Mouse (Mus musculus) spleen, adult 10 weeks (tissue): Measurements from ENCODE around the gene Ripply2. TPM values are rescaled to one million over a fixed set of nuclear protein-coding genes. Genes with fewer than 3 reads are reported as not detected.

Source experiments
- polyA plus RNA-seq: library from polyadenylated mRNA; stranded (reverse); fragments of 350-450 nt; fragmentation: Illumina TruSeq; extraction: RNeasy Lipid Tissue Mini Kit (QIAGEN cat#74804); gene quantifications from one replicate; pipeline ENCODE4 v1.2.3, GENCODE M21; 2015; ENCODE audit warnings: low replicate concordance; ENCODE audit not compliant: insufficient read depth

Ripply2 gene
- not detected for polyA plus RNA-seq

DNA sequence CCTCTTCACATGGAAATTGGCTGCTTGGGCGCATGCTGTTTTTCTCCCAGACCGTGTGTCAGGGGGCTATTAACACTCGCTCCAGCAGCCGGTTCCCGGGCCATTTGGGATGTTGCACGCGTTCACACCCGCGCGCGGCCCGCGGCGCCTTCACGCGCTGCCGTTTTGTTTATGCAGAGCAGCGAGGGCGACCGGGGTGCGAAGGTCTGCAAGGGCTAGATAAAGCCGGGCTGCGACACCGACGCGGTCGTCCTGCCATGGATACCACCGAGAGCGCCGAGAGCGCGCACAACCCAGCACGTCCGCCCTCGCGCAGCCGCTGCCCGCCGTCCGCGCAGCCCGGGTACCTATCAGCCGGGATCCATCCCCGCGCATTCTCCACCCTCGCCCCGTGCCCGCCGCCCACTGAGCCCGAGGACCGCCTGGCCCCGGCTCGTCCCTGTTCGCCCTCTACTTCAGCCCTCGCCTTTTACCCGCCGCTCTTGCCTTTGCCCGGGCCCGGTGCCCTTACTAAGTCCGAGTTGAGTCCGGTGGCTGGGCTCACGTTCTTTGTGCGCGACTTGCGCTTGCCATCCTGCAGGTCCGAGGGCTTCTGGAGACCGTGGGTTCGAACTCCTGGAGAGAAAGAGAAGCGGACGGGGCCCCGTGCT, at the start of gene Ripply2:
TSS of gene Ripply2 (plus strand) at position 250 of the 650 bp plus-strand sequence.

DNA sequence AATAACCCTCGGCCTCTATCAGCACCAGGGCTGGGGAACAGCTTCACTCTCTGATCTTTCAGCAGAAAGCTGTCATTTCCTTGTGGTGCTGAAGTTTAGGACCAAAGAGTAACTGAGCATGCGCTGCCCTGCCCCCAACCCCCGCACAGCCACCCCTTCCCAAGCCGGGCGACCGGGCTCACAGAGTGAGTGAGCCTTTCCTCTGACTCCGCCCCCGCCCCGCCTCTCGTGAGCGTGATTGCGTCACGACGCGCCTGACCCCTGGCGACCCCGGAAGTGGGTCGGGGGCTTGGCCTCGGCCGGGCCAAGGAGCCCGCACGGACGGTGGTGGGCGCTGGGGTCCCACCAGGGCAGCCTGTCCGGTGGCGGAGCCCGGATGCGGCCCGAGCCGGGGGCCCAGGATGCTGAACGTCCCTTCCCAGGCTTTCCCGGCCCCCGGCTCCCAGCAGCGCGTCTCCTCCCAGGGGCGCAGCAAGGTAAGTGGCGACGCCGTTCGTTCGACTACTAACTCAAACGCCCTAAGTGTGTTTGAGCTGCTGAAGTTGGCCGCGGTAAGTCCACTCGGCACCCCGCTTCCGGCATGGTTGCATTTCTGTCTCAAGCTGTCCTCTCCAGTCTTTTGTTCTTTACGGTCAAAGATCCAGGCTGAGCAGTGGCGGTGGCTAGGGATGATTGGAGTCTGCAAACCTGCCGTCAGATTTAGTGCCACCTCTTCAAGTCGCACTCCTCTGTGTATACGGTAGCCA, 6.6 kb downstream of the Ripply2 start, which contains the start of gene Cyb5r4:
TSS of gene Cyb5r4 (plus strand) at position 237 of the 746 bp plus-strand sequence.

Other genes starting within 250 kb of the Ripply2 start
- gene Snap91, start 134.9 kb upstream of the Ripply2 start, polyA plus RNA-seq: 2.7 TPM
- gene Cyb5r4, start 6.5 kb downstream of the Ripply2 start, polyA plus RNA-seq: 91.6 TPM
- gene Mrap2, start 128.8 kb downstream of the Ripply2 start, polyA plus RNA-seq: not detected
- gene Cep162, start 240.0 kb downstream of the Ripply2 start, polyA plus RNA-seq: 14.4 TPM